Mouse (Mus musculus): Measurements from ENCODE around the gene Cdk20.

DNA sequence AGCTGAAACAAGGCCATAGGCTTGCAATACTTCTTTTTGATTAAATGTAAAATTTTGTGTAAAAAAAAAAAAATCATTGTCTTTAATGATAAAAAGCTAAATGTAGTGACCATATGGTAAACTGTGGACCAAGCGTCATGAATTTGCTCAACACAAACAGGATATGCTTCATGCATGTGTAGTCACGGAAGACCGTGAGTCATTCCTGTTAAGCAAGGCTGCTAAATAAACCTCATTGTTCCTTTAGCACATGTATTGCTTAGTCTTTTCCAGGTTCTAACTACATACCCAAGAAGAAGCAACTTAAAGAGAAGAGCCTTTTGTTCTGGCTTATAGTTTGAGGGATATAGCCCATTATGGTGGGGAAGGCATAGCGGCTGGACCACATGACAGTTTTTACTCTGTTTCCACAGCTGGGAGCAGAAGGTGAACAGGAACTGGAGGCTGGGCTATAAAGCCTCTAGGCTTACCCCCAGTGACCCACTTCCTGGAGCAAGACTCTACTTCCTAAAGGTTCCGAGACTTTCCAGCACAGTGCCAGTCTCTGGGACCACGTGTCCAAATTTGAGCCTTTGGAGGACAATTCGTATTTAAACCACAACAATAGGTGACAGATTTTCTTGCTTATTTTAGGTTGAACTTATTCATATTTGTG is 10.0 kb upstream of the Cdk20 start:
- TF ChIP-seq CTCF (IDR thresholded peaks at IDR 0.05; ENCODE audit: low read depth) (no peak), EP300 (IDR thresholded peaks at IDR 0.05; ENCODE audit: low read depth) (no peak)
